In genomic region chr9:40410895-40411294, GRCm38 (mm10) we compare ENCODE assay signal across 32 mouse cellular contexts.
"Had no signal": no experiment of that assay in that cellular context is flagged by ENCODE, and none has a peak within 500 bp of the region (broad histone marks: within the 10 kb centered on the region; RNA-seq: fewer than 3 reads in every experiment).

No protein-coding gene starts in this region.

- ATAC-seq: liver, embryonic 12.5 days; liver, postnatal 0 days; lung, postnatal 0 days; midbrain, embryonic 13.5 days; midbrain, embryonic 15.5 days; midbrain, embryonic 16.5 days had no signal

- H3K27me3 ChIP-seq: limb, embryonic 12.5 days; limb, embryonic 13.5 days; limb, embryonic 15.5 days; liver, embryonic 12.5 days; liver, embryonic 13.5 days; liver, embryonic 15.5 days; lung, embryonic 15.5 days; megakaryocyte, embryonic 14.5 days; midbrain, embryonic 12.5 days; midbrain, embryonic 13.5 days; midbrain, embryonic 15.5 days; neural tube, embryonic 12.5 days had no signal

- H3K9ac ChIP-seq: limb, embryonic 12.5 days; limb, embryonic 13.5 days; limb, embryonic 15.5 days; liver, embryonic 12.5 days; liver, embryonic 13.5 days; liver, embryonic 14.5 days; liver, embryonic 15.5 days; liver, postnatal 0 days; lung, embryonic 14.5 days; lung, embryonic 15.5 days; midbrain, embryonic 12.5 days; midbrain, embryonic 13.5 days; midbrain, embryonic 15.5 days; neural tube, embryonic 12.5 days had no signal

- DNase-seq: left cerebral cortex, postnatal 4 days; liver; liver, embryonic 13.5 days; liver, postnatal 0 days; lung, adult 18-20 months; lung, adult 2 months; lung, embryonic 14.5 days; lung, postnatal 10 days; lung, postnatal 14 days; lung, postnatal 36 days; lung, postnatal 4 days; midbrain, embryonic 14.5 days had no signal

- H3K9me3 ChIP-seq: limb, embryonic 10.5 days; limb, embryonic 12.5 days; limb, embryonic 13.5 days; limb, embryonic 15.5 days; liver, embryonic 12.5 days; liver, embryonic 13.5 days; liver, embryonic 15.5 days; lung, embryonic 15.5 days; megakaryocyte, embryonic 14.5 days; midbrain, embryonic 10.5 days; midbrain, embryonic 12.5 days; midbrain, embryonic 13.5 days; midbrain, embryonic 15.5 days; neural tube, embryonic 12.5 days had no signal

- H3K27ac ChIP-seq: limb, embryonic 10.5 days; limb, embryonic 12.5 days; limb, embryonic 13.5 days; limb, embryonic 15.5 days; liver, embryonic 12.5 days; liver, embryonic 13.5 days; liver, embryonic 14.5 days; liver, embryonic 15.5 days; lung, embryonic 15.5 days; macrophage; midbrain, embryonic 10.5 days; midbrain, embryonic 12.5 days; midbrain, embryonic 13.5 days; midbrain, embryonic 15.5 days; neural tube, embryonic 12.5 days had no signal

- H3K4me2 ChIP-seq: limb, embryonic 12.5 days; limb, embryonic 13.5 days; limb, embryonic 15.5 days; liver, embryonic 11.5 days; liver, embryonic 12.5 days; liver, embryonic 13.5 days; liver, embryonic 15.5 days; lung, embryonic 14.5 days; lung, embryonic 15.5 days; midbrain, embryonic 11.5 days; midbrain, embryonic 12.5 days; midbrain, embryonic 13.5 days; midbrain, embryonic 15.5 days; neural tube, embryonic 12.5 days had no signal

- H3K4me1 ChIP-seq: liver, embryonic 15.5 days; midbrain, embryonic 15.5 days; neural tube, embryonic 12.5 days had no signal

- H3K36me3 ChIP-seq: limb, embryonic 10.5 days; limb, embryonic 12.5 days; limb, embryonic 13.5 days; limb, embryonic 15.5 days; liver, embryonic 12.5 days; liver, embryonic 13.5 days; liver, embryonic 15.5 days; lung, embryonic 15.5 days; midbrain, embryonic 10.5 days; midbrain, embryonic 12.5 days; midbrain, embryonic 13.5 days; midbrain, embryonic 15.5 days; neural tube, embryonic 12.5 days had no signal

- H3K4me3 ChIP-seq: limb, embryonic 10.5 days; limb, embryonic 12.5 days; limb, embryonic 13.5 days; limb, embryonic 15.5 days; liver, embryonic 12.5 days; liver, embryonic 13.5 days; liver, embryonic 15.5 days; lung, embryonic 15.5 days; megakaryocyte, embryonic 14.5 days; midbrain, embryonic 10.5 days; midbrain, embryonic 12.5 days; midbrain, embryonic 13.5 days; midbrain, embryonic 15.5 days; myocyte; neural tube, embryonic 12.5 days had no signal
